Mouse (Mus musculus) limb, embryonic 11.5 days (tissue): ENCODE results near the gene Meaf6. TPM values are rescaled to one million over a fixed set of nuclear protein-coding genes. Genes with fewer than 3 reads are reported as not detected.

Experiments used
- ATAC-seq: fragments of 200-750 bp; cut with Nextera tagmentation; 2 replicates; pipeline ENCODE4 v1.8.0; 2017; ENCODE audit warnings: low read depth; ENCODE audit not compliant: insufficient number of reproducible peaks, low FRiP score, low TSS enrichment
- DNase-seq: peaks from one replicate; pipeline ENCODE4 v3.0.0-alpha.2; 2015; ENCODE audit warnings: low spot score
- H3K27ac ChIP-seq: fragments of 300-500 bp; sonication (generic); replicated peaks from 2 replicates; pipeline ENCODE4 v1.5.1; 2014; ENCODE audit warnings: low read depth, mild to moderate bottlenecking, low read length
- H3K27me3 ChIP-seq: fragments of 300-500 bp; sonication (generic); 2 replicates; pipeline ENCODE4 v1.6.1; 2014; ENCODE audit warnings: mild to moderate bottlenecking, low read length, mixed read lengths; ENCODE audit not compliant: control insufficient read depth, insufficient read depth
- H3K36me3 ChIP-seq: fragments of 300-500 bp; sonication (generic); 2 replicates; pipeline ENCODE4 v1.6.1; 2014; ENCODE audit warnings: mild to moderate bottlenecking, low read length, moderate library complexity, mixed read lengths; ENCODE audit not compliant: control insufficient read depth, insufficient read depth
- H3K4me1 ChIP-seq: fragments of 300-500 bp; sonication (generic); 2 replicates; pipeline ENCODE4 v1.6.1; 2014; ENCODE audit warnings: low read length, mixed read lengths; ENCODE audit not compliant: control insufficient read depth, insufficient read depth
- H3K4me2 ChIP-seq: fragments of 300-500 bp; sonication (generic); 2 replicates; pipeline ENCODE4 v1.6.1; 2014; ENCODE audit warnings: low read depth, mild to moderate bottlenecking, moderate library complexity; ENCODE audit not compliant: severe bottlenecking
- H3K4me3 ChIP-seq: fragments of 300-500 bp; sonication (generic); 2 replicates; pipeline ENCODE4 v1.5.1; 2014; ENCODE audit warnings: low read depth, low read length
- H3K9ac ChIP-seq: fragments of 300-500 bp; sonication (generic); 2 replicates; pipeline ENCODE4 v1.6.1; 2014; ENCODE audit warnings: mild to moderate bottlenecking, low read length
- H3K9me3 ChIP-seq: fragments of 300-500 bp; sonication (generic); 2 replicates; pipeline ENCODE4 v1.6.1; 2016; ENCODE audit warnings: low read length; ENCODE audit not compliant: control insufficient read depth
- WGBS: fragments of 180-500 bp; shearing (Covaris S2); extraction: QIAGEN DNeasy Blood & Tissue Kit; methylation state at CpG from one replicate; pipeline ENCODE4 v1.1.7; 2014; 5-methylcytosine and 5-hydroxymethylcytosine counted together
- polyA plus RNA-seq: library from polyadenylated mRNA; unstranded; fragments of >200 nt; fragmentation: Nextera tagmentation; extraction: Ambion mirVana; gene quantifications from 2 replicates; pipeline ENCODE4 v1.2.1, GENCODE M21; 2014

Meaf6 gene
- polyA plus RNA-seq, 1 experiment from 2014 or later = 97.4 TPM

GRCm38 (mm10) chr4:125126761-125127160 lies 41.8 kb downstream of the Meaf6 start:
- Histone ChIP-seq H3K4me3 (peak overlapping the region; percentile 56; the same call in 1 of the 2 replicates), H3K9ac (no peak overlapping the region), H3K9me3 (no peaks in the 10 kb centered on the region), H3K27me3 (peaks cover 12% of the 10 kb centered on the region), H3K4me2 (peak overlapping the region; percentile 90; the same call in 1 of the 2 replicates), H3K27ac (no peak overlapping the region), H3K36me3 (no peaks in the 10 kb centered on the region), H3K4me1 (peaks cover 12% of the 10 kb centered on the region)
- no peak for ATAC-seq
- no peak for DNase-seq
- 78% methylated on average over 7 of the region's 7 CpGs for WGBS

- Histone ChIP-seq H3K36me3 (no peaks in the 10 kb centered on the region), H3K27me3 (peaks cover 12% of the 10 kb centered on the region), H3K4me2 (peak within 1 kb of the TSS; percentile 90), H3K27ac (no peak within 1 kb of the TSS), H3K4me3 (peak within 1 kb of the TSS; percentile 56), H3K4me1 (peaks cover 9% of the 10 kb centered on the region), H3K9ac (peak within 1 kb of the TSS; percentile 19; the same call in 1 of the 2 replicates), H3K9me3 (no peaks in the 10 kb centered on the region)
- ATAC-seq = peak; percentile 84
- 3% methylated on average over 62 of the region's 62 CpGs for WGBS
- DNase-seq = peak; percentile 92
Measured at GRCm38 (mm10) chr4:125127305-125128084, 42.6 kb downstream of the Meaf6 start, which contains the start of gene Zc3h12a. TSS of gene Zc3h12a (minus strand) at chr4:125127840.

- Histone ChIP-seq H3K36me3 (no peaks in the 10 kb centered on the region), H3K4me2 (no peak overlapping the region), H3K4me3 (no peak overlapping the region), H3K27me3 (peaks cover 7% of the 10 kb centered on the region), H3K9me3 (no peaks in the 10 kb centered on the region), H3K9ac (no peak overlapping the region), H3K4me1 (no peaks in the 10 kb centered on the region), H3K27ac (no peak overlapping the region)
- ATAC-seq (no peak), DNase-seq (no peak)
- WGBS = 75% methylated on average over 4 of the region's 4 CpGs
Measured at GRCm38 (mm10) chr4:125131493-125131892, 46.6 kb downstream of the Meaf6 start.

GRCm38 (mm10) chr4:125132394-125132793 lies 47.5 kb downstream of the Meaf6 start:
- no peaks in the 10 kb centered on the region for H3K4me1 ChIP-seq
- H3K27ac ChIP-seq = no peak overlapping the region
- H3K9ac ChIP-seq = no peak overlapping the region
- no peak overlapping the region for H3K4me2 ChIP-seq
- 24% methylated on average over 5 of the region's 5 CpGs for WGBS
- H3K36me3 ChIP-seq = no peaks in the 10 kb centered on the region
- ATAC-seq = no peak
- H3K9me3 ChIP-seq = no peaks in the 10 kb centered on the region
- DNase-seq = peak; percentile 86
- H3K4me3 ChIP-seq = no peak overlapping the region
- H3K27me3 ChIP-seq = peaks cover 2% of the 10 kb centered on the region; the same call in 1 of the 2 replicates

GRCm38 (mm10) chr4:125134192-125134591 lies 49.3 kb downstream of the Meaf6 start:
- ATAC-seq (no peak), DNase-seq (no peak)
- H3K27ac ChIP-seq = no peak overlapping the region
- H3K9me3 ChIP-seq = no peaks in the 10 kb centered on the region
- H3K9ac ChIP-seq = no peak overlapping the region
- H3K27me3 ChIP-seq = no peaks in the 10 kb centered on the region
- H3K4me1 ChIP-seq = no peaks in the 10 kb centered on the region
- H3K4me2 ChIP-seq = no peak overlapping the region
- no peaks in the 10 kb centered on the region for H3K36me3 ChIP-seq
- WGBS = 74% methylated on average over 4 of the region's 4 CpGs
- H3K4me3 ChIP-seq = no peak overlapping the region

- no peak for ATAC-seq
- DNase-seq = no peak
Measured at GRCm38 (mm10) chr4:125134631-125135030, 49.7 kb downstream of the Meaf6 start.

GRCm38 (mm10) chr4:125135076-125135855 lies 50.3 kb downstream of the Meaf6 start:
- no peak overlapping the region for H3K4me3 ChIP-seq
- 83% methylated on average over 10 of the region's 10 CpGs for WGBS
- no peaks in the 10 kb centered on the region for H3K4me1 ChIP-seq
- no peaks in the 10 kb centered on the region for H3K27me3 ChIP-seq
- no peaks in the 10 kb centered on the region for H3K36me3 ChIP-seq
- H3K27ac ChIP-seq = no peak overlapping the region
- H3K4me2 ChIP-seq = no peak overlapping the region
- no peak for DNase-seq
- ATAC-seq = no peak
- no peaks in the 10 kb centered on the region for H3K9me3 ChIP-seq
- H3K9ac ChIP-seq = no peak overlapping the region

More at GRCm38 (mm10) chr4:125134631-125135030, 49.7 kb downstream of the Meaf6 start:
- H3K4me1 ChIP-seq = no peaks in the 10 kb centered on the region
- WGBS = 80% methylated on average over 5 of the region's 5 CpGs
- no peak overlapping the region for H3K9ac ChIP-seq
- no peaks in the 10 kb centered on the region for H3K9me3 ChIP-seq
- H3K27ac ChIP-seq = no peak overlapping the region
- no peak overlapping the region for H3K4me2 ChIP-seq
- H3K4me3 ChIP-seq = no peak overlapping the region
- H3K36me3 ChIP-seq = no peaks in the 10 kb centered on the region
- no peaks in the 10 kb centered on the region for H3K27me3 ChIP-seq

GRCm38 (mm10) chr4:125136303-125136888 lies 51.5 kb downstream of the Meaf6 start:
- no peak overlapping the region for H3K4me2 ChIP-seq
- H3K9ac ChIP-seq = no peak overlapping the region
- no peaks in the 10 kb centered on the region for H3K27me3 ChIP-seq
- ATAC-seq (no peak), DNase-seq (no peak)
- WGBS = 59% methylated on average over 12 of the region's 12 CpGs
- no peaks in the 10 kb centered on the region for H3K36me3 ChIP-seq
- no peak overlapping the region for H3K4me3 ChIP-seq
- H3K4me1 ChIP-seq = no peaks in the 10 kb centered on the region
- no peaks in the 10 kb centered on the region for H3K9me3 ChIP-seq
- H3K27ac ChIP-seq = no peak overlapping the region
